Mouse (Mus musculus) gastrocnemius, adult 2 months (tissue): ENCODE measurements at regions not wholly inside any gene's neighbourhood (a gene's known extent, or its start where the extent isn't known, plus 50 kb on each side); places are given as distances from the start of the nearest gene placed in this dataset.

Source experiments
- DNase-seq: peaks from one replicate; pipeline ENCODE4 v3.0.0; 2022
- H3K27ac ChIP-seq: fragments of 200-600 bp; 2 replicates; pipeline ENCODE4 v1.8.1; 2022; ENCODE audit warnings: mild to moderate bottlenecking
- H3K4me3 ChIP-seq: fragments of 200-600 bp; 2 replicates; pipeline ENCODE4 v1.8.1; 2022; ENCODE audit warnings: mild to moderate bottlenecking, moderate library complexity
- CTCF ChIP-seq: fragments of 200-600 bp; IDR thresholded peaks from 2 replicates; pipeline ENCODE4 v1.8.1; 2022; ENCODE audit warnings: antibody characterized with exemption, mild to moderate bottlenecking, moderate library complexity
- intact Hi-C: fragments of 180-260 bp; cut with DNase I; formaldehyde crosslinking; loops from one replicate; pipeline ENCODE4 v1.15.1; 2025

GRCm38 (mm10) chr10:91637911-91638310 is 456.8 kb upstream of the Tmpo start:
- no peak overlapping the region for H3K27ac ChIP-seq
- intact Hi-C loops: no loop called here
- DNase-seq: no peak
- no peak for TF ChIP-seq CTCF
- no peak overlapping the region for H3K4me3 ChIP-seq

GRCm38 (mm10) chr10:91628672-91629071 is 447.6 kb upstream of the Tmpo start:
- no peak for DNase-seq
- Histone ChIP-seq H3K27ac (no peak overlapping the region), H3K4me3 (no peak overlapping the region)
- no peak for TF ChIP-seq CTCF
- intact Hi-C loops: no loop called here

- DNase-seq: no peak
- intact Hi-C loops: no loop called here
- no peak for TF ChIP-seq CTCF
- Histone ChIP-seq H3K4me3 (no peak overlapping the region), H3K27ac (no peak overlapping the region)
Measured at GRCm38 (mm10) chr10:91622281-91622680, 441.2 kb upstream of the Tmpo start.

- TF ChIP-seq CTCF: no peak
- no peak for DNase-seq
- H3K27ac ChIP-seq: no peak overlapping the region
- intact Hi-C loops: no loop called here
- H3K4me3 ChIP-seq: no peak overlapping the region
Measured at GRCm38 (mm10) chr10:91613794-91614479, 432.8 kb upstream of the Tmpo start.

- Histone ChIP-seq H3K4me3 (no peak overlapping the region), H3K27ac (no peak overlapping the region)
- intact Hi-C loops: no loop called here
- DNase-seq: no peak
- TF ChIP-seq CTCF: no peak
Measured at GRCm38 (mm10) chr10:91612052-91612451, 430.9 kb upstream of the Tmpo start.

GRCm38 (mm10) chr10:91594891-91595290 is 413.8 kb upstream of the Tmpo start:
- DNase-seq: no peak
- TF ChIP-seq CTCF: no peak
- Histone ChIP-seq H3K27ac (no peak overlapping the region), H3K4me3 (no peak overlapping the region)
- intact Hi-C loops: no loop called here

- DNase-seq: no peak
- no peak for TF ChIP-seq CTCF
- intact Hi-C loops: no loop called here
- H3K27ac ChIP-seq: no peak overlapping the region
- no peak overlapping the region for H3K4me3 ChIP-seq
Measured at GRCm38 (mm10) chr10:91593378-91593777, 412.3 kb upstream of the Tmpo start.

- TF ChIP-seq CTCF: no peak
- Histone ChIP-seq H3K4me3 (no peak overlapping the region), H3K27ac (no peak overlapping the region)
- intact Hi-C loops: no loop called here
- no peak for DNase-seq
Measured at GRCm38 (mm10) chr10:91591845-91592244, 410.7 kb upstream of the Tmpo start.

- Histone ChIP-seq H3K4me3 (no peak overlapping the region), H3K27ac (no peak overlapping the region)
- no peak for DNase-seq
- no peak for TF ChIP-seq CTCF
- intact Hi-C loops: no loop called here
Measured at GRCm38 (mm10) chr10:91591398-91591811, 410.3 kb upstream of the Tmpo start.

GRCm38 (mm10) chr10:91583204-91583603 is 402.1 kb upstream of the Tmpo start:
- intact Hi-C loops: no loop called here
- no peak for TF ChIP-seq CTCF
- DNase-seq: no peak
- Histone ChIP-seq H3K4me3 (no peak overlapping the region), H3K27ac (no peak overlapping the region)

GRCm38 (mm10) chr10:91580959-91581358 is 399.8 kb upstream of the Tmpo start:
- no peak overlapping the region for H3K27ac ChIP-seq
- no peak overlapping the region for H3K4me3 ChIP-seq
- DNase-seq: no peak
- no peak for TF ChIP-seq CTCF
- intact Hi-C loops: no loop called here

GRCm38 (mm10) chr10:91575323-91576064 is 394.4 kb upstream of the Tmpo start:
- TF ChIP-seq CTCF: no peak
- intact Hi-C loops: no loop called here
- Histone ChIP-seq H3K4me3 (no peak overlapping the region), H3K27ac (no peak overlapping the region)
- DNase-seq: no peak

- Histone ChIP-seq H3K4me3 (no peak overlapping the region), H3K27ac (no peak overlapping the region)
- DNase-seq: no peak
- TF ChIP-seq CTCF: no peak
- intact Hi-C loops: no loop called here
Measured at GRCm38 (mm10) chr10:91572796-91573195, 391.7 kb upstream of the Tmpo start.

- intact Hi-C loops: no loop called here
- no peak overlapping the region for H3K4me3 ChIP-seq
- no peak overlapping the region for H3K27ac ChIP-seq
- no peak for TF ChIP-seq CTCF
- no peak for DNase-seq
Measured at GRCm38 (mm10) chr10:91569046-91569445, 387.9 kb upstream of the Tmpo start.
